Mouse (Mus musculus) cerebellum, adult 2 months (tissue): ENCODE data around the gene Tmem211.

ENCODE experiments used
- CTCF ChIP-seq: fragments of 200-500 bp; IDR thresholded peaks from 2 replicates; pipeline ENCODE4 v1.5.1; 2011; ENCODE audit warnings: low read depth, mild to moderate bottlenecking, control low read depth, low read length, moderate library complexity, borderline replicate concordance; ENCODE audit not compliant: insufficient read depth
- POLR2A ChIP-seq: fragments of 200-500 bp; IDR thresholded peaks from 2 replicates; pipeline ENCODE4 v1.6.1; 2011; ENCODE audit warnings: low read length, control low read depth, borderline replicate concordance; ENCODE audit not compliant: insufficient read depth

DNA sequence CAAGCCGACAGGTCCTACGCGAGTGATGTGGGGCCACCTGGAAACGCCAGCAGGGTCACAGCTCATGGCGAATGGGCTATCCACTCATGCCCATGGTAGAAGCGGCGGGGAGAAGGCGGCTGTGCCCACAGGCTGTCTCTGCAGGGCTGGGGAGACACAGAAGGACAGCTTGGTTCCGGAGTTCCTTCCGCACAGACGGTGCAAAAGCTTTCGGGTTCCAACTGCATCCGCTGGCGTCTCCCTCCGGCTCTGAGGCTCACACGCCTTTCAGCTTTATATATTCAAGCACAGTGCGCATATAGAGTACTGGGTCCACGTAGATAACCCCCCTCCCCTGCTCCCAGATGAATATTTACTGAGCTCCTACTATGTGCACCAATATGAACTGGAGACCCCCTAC is 32.9 kb upstream of the Tmem211 start:
- TF ChIP-seq CTCF (no peak), POLR2A (no peak)
